Mouse (Mus musculus) brain, embryonic 14.5 days (tissue): ENCODE measurements around the gene Spout1. TPM values are rescaled to one million over a fixed set of nuclear protein-coding genes. Genes with fewer than 3 reads are reported as not detected.

Experiments used
- DNase-seq: peaks from one replicate; pipeline ENCODE4 v3.0.0-alpha.2; 2011; ENCODE audit warnings: low read depth
- CTCF ChIP-seq: fragments of 200-500 bp; IDR thresholded peaks from 2 replicates; pipeline ENCODE4 v1.5.1; 2012; ENCODE audit warnings: inconsistent platforms, mild to moderate bottlenecking, moderate library complexity, borderline replicate concordance; ENCODE audit not compliant: insufficient read depth, insufficient read length; ENCODE audit errors: extremely low read depth
- POLR2A ChIP-seq: fragments of 200-500 bp; IDR thresholded peaks from 2 replicates; pipeline ENCODE4 v1.6.1; 2012; ENCODE audit warnings: mild to moderate bottlenecking, inconsistent platforms, borderline replicate concordance; ENCODE audit not compliant: poor library complexity, insufficient read depth, insufficient read length, severe bottlenecking; ENCODE audit errors: extremely low read depth
- polyA plus RNA-seq: library from polyadenylated mRNA; depleted of rRNA; stranded (reverse); fragments of >200 nt; gene quantifications from 2 replicates; pipeline ENCODE4 v1.2.3, GENCODE M21; 2012; rRNA removed

Spout1 gene
- polyA plus RNA-seq: 48.1 and 53.8 TPM in 2 replicates

GRCm38 (mm10) chr2:30177700-30178675 is at the start of gene Spout1:
TSS of gene Spout1 (minus strand) at chr2:30178459.
- DNase-seq: peak; percentile 98
- TF ChIP-seq POLR2A: peak; percentile 64; the same call in 1 of the 2 replicates
- no peak for TF ChIP-seq CTCF

GRCm38 (mm10) chr2:30216293-30216692 is 38.0 kb upstream of the Spout1 start:
- TF ChIP-seq CTCF (no peak), POLR2A (no peak)
- DNase-seq: no peak

DNA sequence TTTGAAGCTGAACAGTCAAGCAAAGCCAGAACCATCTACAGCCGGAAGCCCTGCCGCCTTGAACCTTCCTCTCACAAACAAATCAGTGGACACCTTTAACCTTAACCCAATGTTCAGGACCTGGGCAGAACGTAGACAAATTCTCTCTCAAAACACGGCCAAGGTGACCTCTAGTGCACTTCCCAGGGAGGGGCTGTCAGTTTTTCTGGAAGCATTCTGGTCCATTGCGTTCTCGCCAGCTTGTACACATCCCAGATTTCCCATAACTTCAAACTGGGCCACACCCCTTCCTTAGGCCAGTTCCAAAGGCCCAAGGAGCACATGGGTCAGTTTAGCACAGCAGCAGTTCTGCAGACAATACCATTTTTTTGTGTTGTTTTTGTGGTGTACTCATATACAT is 37.2 kb upstream of the Spout1 start:
- no peak for DNase-seq
- TF ChIP-seq CTCF (no peak), POLR2A (no peak)

DNA sequence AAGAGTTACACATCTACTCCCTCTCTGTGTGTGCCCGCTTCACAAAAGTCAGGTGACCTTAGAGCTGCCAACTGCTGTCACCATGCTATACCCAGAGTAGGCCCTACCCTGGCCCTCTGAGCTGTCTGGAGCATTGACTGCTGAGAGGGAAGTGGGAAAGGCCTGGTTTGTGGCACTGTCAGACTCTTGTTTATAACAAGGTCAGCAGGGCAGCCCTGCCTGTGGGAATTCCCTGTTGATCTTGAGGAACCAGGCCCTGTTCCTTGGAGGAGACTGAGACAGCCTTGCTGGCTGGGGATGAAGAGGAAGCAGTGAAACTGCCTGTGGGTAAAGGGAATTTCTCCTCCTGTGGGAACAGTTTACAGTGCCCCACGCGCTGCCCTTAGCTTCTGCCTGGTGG is 36.5 kb upstream of the Spout1 start:
- TF ChIP-seq POLR2A (no peak), CTCF (no peak)
- no peak for DNase-seq

DNA sequence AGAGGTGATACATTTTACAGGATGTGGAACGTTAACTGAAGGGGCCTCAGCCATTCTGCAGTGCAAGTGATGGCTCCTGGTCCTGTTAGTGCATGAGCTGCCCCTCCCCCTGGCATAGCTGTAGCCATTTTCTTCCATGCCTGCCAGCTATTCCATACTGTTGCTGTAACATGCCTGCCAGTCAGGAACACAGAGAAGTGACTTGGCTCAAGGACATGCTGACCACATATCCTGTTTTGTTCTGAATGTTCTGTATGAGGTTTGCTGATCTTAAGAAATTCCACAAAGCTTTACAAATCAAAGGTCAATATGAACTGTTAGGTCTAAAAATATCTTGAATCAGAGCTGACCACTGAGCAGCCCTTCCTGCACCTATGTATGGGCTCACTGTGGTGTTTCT is 34.7 kb upstream of the Spout1 start:
- TF ChIP-seq CTCF (no peak), POLR2A (no peak)
- DNase-seq: no peak

- TF ChIP-seq CTCF (no peak), POLR2A (no peak)
- DNase-seq: no peak
Measured at GRCm38 (mm10) chr2:30212169-30212545, 33.9 kb upstream of the Spout1 start.

GRCm38 (mm10) chr2:30211408-30212168 is 33.3 kb upstream of the Spout1 start:
- no peak for DNase-seq
- TF ChIP-seq POLR2A (no peak), CTCF (no peak)

- TF ChIP-seq CTCF (no peak), POLR2A (no peak)
- no peak for DNase-seq
Measured at GRCm38 (mm10) chr2:30207886-30208285, 29.6 kb upstream of the Spout1 start.

DNA sequence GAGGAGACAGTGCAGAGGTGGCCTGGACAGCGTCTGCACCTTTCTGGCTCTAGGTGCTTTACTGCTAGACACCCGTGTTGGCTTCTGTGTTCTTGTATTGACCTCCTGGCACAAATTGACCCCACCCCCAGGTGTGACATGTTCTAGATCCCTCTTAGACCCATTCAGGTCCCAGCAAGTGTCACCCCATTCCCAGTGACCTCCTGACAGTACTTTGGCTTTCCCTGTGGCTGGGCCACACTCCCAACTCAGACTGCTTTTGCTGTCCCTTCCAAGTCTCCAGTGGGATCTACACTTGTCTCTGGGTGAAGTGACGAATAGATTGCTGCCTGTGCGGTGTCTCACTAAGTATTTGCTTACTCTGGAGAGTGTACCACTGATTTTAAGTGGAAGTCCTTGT is 29.1 kb upstream of the Spout1 start:
- TF ChIP-seq CTCF (no peak), POLR2A (no peak)
- DNase-seq: no peak

GRCm38 (mm10) chr2:30205629-30206357 is 27.5 kb upstream of the Spout1 start, which contains the start of gene Kyat1:
TSS of gene Kyat1 (minus strand) at chr2:30205847.
- TF ChIP-seq POLR2A (peak; percentile 50; the same call in 1 of the 2 replicates), CTCF (no peak)
- peak; percentile 99 for DNase-seq

DNA sequence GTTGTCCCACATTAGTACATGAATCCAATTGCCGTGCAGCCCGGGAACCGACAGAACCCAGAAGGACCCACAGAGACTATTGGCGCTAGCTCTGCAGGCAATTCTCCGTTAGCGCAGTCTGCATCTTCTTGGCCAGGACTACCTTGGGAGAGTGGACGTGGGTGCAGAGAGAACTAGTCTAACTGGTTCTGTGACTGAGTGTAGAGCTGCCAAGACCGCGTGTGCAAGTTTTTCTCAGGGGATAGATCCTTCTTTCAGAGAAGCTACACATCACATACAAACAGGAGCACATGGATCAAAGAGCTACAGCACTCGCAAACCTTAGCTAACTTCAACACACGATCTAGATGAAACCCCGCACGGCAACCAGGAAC is 27.0 kb upstream of the Spout1 start:
- TF ChIP-seq POLR2A (no peak), CTCF (no peak)
- DNase-seq: no peak
